Comparison of ENCODE assay signal across 9 mouse cellular contexts in genomic region chr11:22560503-22561328, GRCm38 (mm10). TPM values are rescaled to one million over a fixed set of nuclear protein-coding genes. Genes with fewer than 3 reads are reported as not detected.
A peak's percentile ranks its signal among the peaks of the same experiment; 100 is the strongest.
DNase-seq lines count a peak whose midpoint lies in the region; ATAC-seq lines count a peak whose summit lies in the region.
"Had no signal": no experiment of that assay in that cellular context is flagged by ENCODE, and none has a peak within 500 bp of the region (broad histone marks: within the 10 kb centered on the region; RNA-seq: fewer than 3 reads in every experiment).

No protein-coding gene starts in this region.

- peak overlapping the region; percentile 27 for H3K9ac ChIP-seq in hindbrain, embryonic 16.5 days (ENCODE audit: low read depth, low read length)
- H3K9ac ChIP-seq in midbrain, embryonic 15.5 days: no peak overlapping the region
- H3K9ac ChIP-seq: limb, embryonic 15.5 days had no signal

- H3K9me3 ChIP-seq in hindbrain, embryonic 16.5 days (ENCODE audit: control insufficient read depth, low read length): no peaks in the 10 kb centered on the region
- H3K9me3 ChIP-seq in midbrain, embryonic 15.5 days: no peaks in the 10 kb centered on the region
- H3K9me3 ChIP-seq: limb, embryonic 15.5 days had no signal

- peaks cover 13% of the 10 kb centered on the region for H3K4me1 ChIP-seq in hindbrain, embryonic 16.5 days (ENCODE audit: control insufficient read depth, insufficient read depth, low read depth, low read length)
- H3K4me1 ChIP-seq in midbrain, embryonic 15.5 days: peaks cover 13% of the 10 kb centered on the region

- no peak overlapping the region for H3K4me3 ChIP-seq in hindbrain, embryonic 16.5 days (ENCODE audit: low read length)
- no peak overlapping the region for H3K4me3 ChIP-seq in midbrain, embryonic 15.5 days
- H3K4me3 ChIP-seq: limb, embryonic 15.5 days had no signal

- H3K27ac ChIP-seq in hindbrain, embryonic 16.5 days (ENCODE audit: low read depth, low read length): peak overlapping the region; percentile 76
- peak overlapping the region; percentile 63 for H3K27ac ChIP-seq in midbrain, embryonic 15.5 days
- H3K27ac ChIP-seq: limb, embryonic 15.5 days had no signal

- no peaks in the 10 kb centered on the region for H3K36me3 ChIP-seq in hindbrain, embryonic 16.5 days (ENCODE audit: control insufficient read depth, insufficient read depth, low read length)
- no peaks in the 10 kb centered on the region for H3K36me3 ChIP-seq in midbrain, embryonic 15.5 days (replicated peaks)
- H3K36me3 ChIP-seq: limb, embryonic 15.5 days had no signal

- 25% methylated on average over 6 of the region's 6 CpGs for WGBS in hindbrain, embryonic 16.5 days
- WGBS in midbrain, embryonic 15.5 days: 19% methylated on average over 6 of the region's 6 CpGs

- DNase-seq in Muller cell, postnatal 12 days (ENCODE audit: inconsistent ontology term): peak; percentile 76
- peak; percentile 38 for DNase-seq in cerebellum, adult 9-10 months
- DNase-seq in gastrocnemius, postnatal 10 days: peak; percentile 58
- peak; percentile 77 for DNase-seq in left cerebral cortex, adult 11 months (ENCODE audit: low spot score)
- peak; percentile 3 to 40 for DNase-seq in urinary bladder, postnatal 36 days (ENCODE audit: low spot score in 2 of 2)

- H3K4me2 ChIP-seq in hindbrain, embryonic 16.5 days (ENCODE audit: low read length): 0 out of 2 replicates have a peak overlapping the region, but pooled peaks have one; percentile 12
- H3K4me2 ChIP-seq in midbrain, embryonic 15.5 days: peak overlapping the region; percentile 10; the same call in 1 of the 2 replicates
- H3K4me2 ChIP-seq: limb, embryonic 15.5 days had no signal

- ATAC-seq in hindbrain, embryonic 16.5 days: peak; percentile 93
- peak; percentile 91 for ATAC-seq in midbrain, embryonic 15.5 days (replicated peaks)
- ATAC-seq in megakaryocyte-erythroid progenitor cell, adult 5-6 weeks (replicated peaks; ENCODE audit: low FRiP score, low TSS enrichment, poor library complexity, severe bottlenecking): no peak

- H3K27me3 ChIP-seq in hindbrain, embryonic 16.5 days (replicated peaks; ENCODE audit: control insufficient read depth, insufficient read depth, low read length): no peaks in the 10 kb centered on the region
- H3K27me3 ChIP-seq in midbrain, embryonic 15.5 days (replicated peaks): no peaks in the 10 kb centered on the region
- H3K27me3 ChIP-seq: limb, embryonic 15.5 days had no signal

RNA-seq across cellular contexts. Expression of gene Tmem17, which starts 48.8 kb away (rescaled TPM):
- 1 to 10 TPM; 2.9 to 3.3 TPM for total RNA-seq in gastrocnemius, postnatal 10 days (2021)
- 22.7 and 26.0 TPM in 2 replicates for polyA plus RNA-seq in hindbrain, embryonic 16.5 days (2015; fragmentation: Nextera tagmentation; extraction: Ambion mirVana)
- polyA plus RNA-seq in midbrain, embryonic 15.5 days (2015; fragmentation: Nextera tagmentation; extraction: Ambion mirVana): 24.3 and 24.7 TPM in 2 replicates
- total RNA-seq in megakaryocyte-erythroid progenitor cell, adult 5-6 weeks (2014; fragmentation: Nextera tagmentation): 0.62 and 4.5 TPM in 2 replicates
- 5.7 and 10.6 TPM in 2 replicates for total RNA-seq in megakaryocyte-erythroid progenitor cell, adult 5-6 weeks (2017)

Comparison
In these comparisons a context has a peak if more than half of its experiments do, and no peak if none do; other contexts are left out.
1. DNase-seq: peak in every context shown above with its lines; median percentile 77 in left cerebral cortex, adult 11 months; 76 in Muller cell, postnatal 12 days; 58 in gastrocnemius, postnatal 10 days; 38 in cerebellum, adult 9-10 months; 22 in urinary bladder, postnatal 36 days.